Mouse (Mus musculus) erythroblast, embryonic 14.5 days (primary cell): ENCODE data around the gene Scgb3a1.

Experiments
- GATA1 ChIP-seq: IDR thresholded peaks from 2 replicates; pipeline ENCODE4 v1.6.1; 2012; ENCODE audit warnings: low read length, inconsistent platforms, mixed read lengths
- TAL1 ChIP-seq: IDR thresholded peaks from 3 replicates; pipeline ENCODE4 v1.6.1; 2012; ENCODE audit warnings: low read length, inconsistent platforms, mixed read lengths

GRCm38 (mm10) chr11:49704804-49705203, 41.4 kb downstream of the Scgb3a1 start:
- TF ChIP-seq GATA1 (no peak), TAL1 (no peak)
